Mouse (Mus musculus) right cerebral cortex, postnatal 10 days (tissue): Measurements from ENCODE around the gene Gm26602.
A peak's percentile ranks its signal among the peaks of the same experiment; 100 is the strongest.

Experiments used
- DNase-seq, 2 experiments: peaks; one replicate each; pipeline ENCODE4 v3.0.0; 2021; ENCODE audit warnings: low spot score in 2 of 2

Gene Gm26602

GRCm38 (mm10) chr10:79931797-79932196 lies 21.1 kb downstream of the Gm26602 start:
- no peak for DNase-seq

- peak; percentile 78 to 83 for DNase-seq
Observed at GRCm38 (mm10) chr10:79932736-79933135, 22.1 kb downstream of the Gm26602 start.

GRCm38 (mm10) chr10:79933145-79933679 lies 22.6 kb downstream of the Gm26602 start:
- DNase-seq = no peak

- DNase-seq = no peak
Observed at GRCm38 (mm10) chr10:79933861-79934260, 23.2 kb downstream of the Gm26602 start.

- DNase-seq = peak; percentile 87 to 90
Observed at GRCm38 (mm10) chr10:79934272-79934721, 23.6 kb downstream of the Gm26602 start.

- DNase-seq = peak in 1 of 2 experiments; percentile 42
Observed at GRCm38 (mm10) chr10:79934794-79935569, 24.3 kb downstream of the Gm26602 start.

- no peak for DNase-seq
Observed at GRCm38 (mm10) chr10:79936284-79936910, 25.7 kb downstream of the Gm26602 start.

- no peak for DNase-seq
Observed at GRCm38 (mm10) chr10:79936911-79937441, 26.3 kb downstream of the Gm26602 start.

GRCm38 (mm10) chr10:79937775-79938526 lies 27.3 kb downstream of the Gm26602 start:
- no peak for DNase-seq

- DNase-seq = peak in 1 of 2 experiments; percentile 69
Observed at GRCm38 (mm10) chr10:79940749-79941148, 30.1 kb downstream of the Gm26602 start.

GRCm38 (mm10) chr10:79942988-79943387 lies 32.3 kb downstream of the Gm26602 start:
- no peak for DNase-seq

GRCm38 (mm10) chr10:79943471-79943901 lies 32.8 kb downstream of the Gm26602 start:
- DNase-seq = no peak

- no peak for DNase-seq
Observed at GRCm38 (mm10) chr10:79945507-79946234, 35.0 kb downstream of the Gm26602 start.

- no peak for DNase-seq
Observed at GRCm38 (mm10) chr10:79946752-79947322, 36.2 kb downstream of the Gm26602 start.

- DNase-seq = no peak
Observed at GRCm38 (mm10) chr10:79947502-79947901, 36.8 kb downstream of the Gm26602 start.

- DNase-seq = no peak
Observed at GRCm38 (mm10) chr10:79949873-79950272, 39.2 kb downstream of the Gm26602 start.

- no peak for DNase-seq
Observed at GRCm38 (mm10) chr10:79950661-79951060, 40.0 kb downstream of the Gm26602 start.

GRCm38 (mm10) chr10:79953946-79954345 lies 43.3 kb downstream of the Gm26602 start:
- no peak for DNase-seq

GRCm38 (mm10) chr10:79955691-79956090 lies 45.0 kb downstream of the Gm26602 start:
- DNase-seq = no peak

GRCm38 (mm10) chr10:79956643-79957154 lies 46.0 kb downstream of the Gm26602 start:
- no peak for DNase-seq
